Mouse (Mus musculus): Measurements from ENCODE around the gene Dynlt1f.
"Not testable (repeated sequence)": the region's sequence is repeated elsewhere in the genome, so short reads cannot be mapped to it uniquely, and the experiment has no call there.

Gene Dynlt1f

GRCm38 (mm10) chr17:6655567-6656281 lies at the start of gene Dynlt1f:
Gene Dynlt1f, minus strand, starts transcription at chr17:6655900.
- peak in 1 of 2 experiments; percentile 49 for DNase-seq (ENCODE audit: low spot score in 2 of 2)

- not testable (repeated sequence) for DNase-seq (ENCODE audit: low spot score in 2 of 2)
Observed at GRCm38 (mm10) chr17:6703381-6704270, 47.9 kb upstream of the Dynlt1f start.

- DNase-seq (ENCODE audit: low spot score in 2 of 2) = not testable (repeated sequence)
Observed at GRCm38 (mm10) chr17:6702625-6703221, 47.0 kb upstream of the Dynlt1f start.

DNA sequence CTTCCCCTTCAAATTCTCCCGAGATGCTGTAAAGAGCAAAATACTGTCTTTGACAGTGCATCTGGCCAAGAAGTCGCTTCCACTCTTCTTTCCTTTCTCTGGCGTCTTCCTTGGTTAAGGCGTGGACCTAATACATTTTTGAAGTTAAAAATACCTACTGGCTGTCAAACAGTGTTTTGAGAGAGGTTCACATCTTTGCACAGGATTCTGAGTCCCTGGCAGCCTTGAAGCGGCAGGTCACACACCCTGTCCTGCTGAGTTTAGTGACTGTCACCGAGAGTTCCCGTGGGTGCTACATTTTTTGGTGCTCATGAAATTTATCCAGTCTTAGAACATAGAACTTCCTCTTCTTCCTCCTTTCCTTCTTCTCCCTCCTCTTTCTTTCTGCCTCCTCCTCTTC lies 44.4 kb upstream of the Dynlt1f start:
- DNase-seq (ENCODE audit: low spot score in 2 of 2) = not testable (repeated sequence)

GRCm38 (mm10) chr17:6699502-6699901 lies 43.8 kb upstream of the Dynlt1f start:
- DNase-seq (ENCODE audit: low spot score in 2 of 2) = not testable (repeated sequence)

DNA sequence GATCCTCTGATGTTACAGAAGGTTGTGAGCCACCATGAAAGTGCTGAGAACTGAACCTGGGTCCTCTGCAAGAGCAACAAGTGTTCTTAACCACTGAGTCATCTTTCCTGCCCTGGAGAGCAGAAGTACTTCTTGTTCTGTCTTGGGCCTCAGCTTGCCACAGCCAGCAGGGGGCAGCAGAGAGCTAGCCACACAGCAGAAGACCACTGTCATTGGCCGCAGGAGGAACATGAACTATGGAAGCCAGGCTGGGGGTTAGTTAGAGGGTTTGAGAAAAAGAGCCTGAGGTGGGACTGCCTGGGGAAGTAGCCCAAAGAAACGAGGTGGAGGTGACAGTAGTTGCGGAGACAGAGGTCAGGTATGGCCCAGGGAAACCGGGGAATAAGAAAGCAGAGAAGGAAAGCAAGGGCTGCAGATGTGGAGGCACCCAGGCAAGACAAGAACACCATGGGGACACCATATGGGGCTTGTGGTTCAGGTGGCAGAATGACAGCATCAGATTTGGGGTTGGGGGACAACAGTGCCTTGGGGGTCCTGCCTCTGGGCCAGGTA lies 41.6 kb upstream of the Dynlt1f start:
- peak in 1 of 2 experiments; percentile 31 for DNase-seq (ENCODE audit: low spot score in 2 of 2)

DNA sequence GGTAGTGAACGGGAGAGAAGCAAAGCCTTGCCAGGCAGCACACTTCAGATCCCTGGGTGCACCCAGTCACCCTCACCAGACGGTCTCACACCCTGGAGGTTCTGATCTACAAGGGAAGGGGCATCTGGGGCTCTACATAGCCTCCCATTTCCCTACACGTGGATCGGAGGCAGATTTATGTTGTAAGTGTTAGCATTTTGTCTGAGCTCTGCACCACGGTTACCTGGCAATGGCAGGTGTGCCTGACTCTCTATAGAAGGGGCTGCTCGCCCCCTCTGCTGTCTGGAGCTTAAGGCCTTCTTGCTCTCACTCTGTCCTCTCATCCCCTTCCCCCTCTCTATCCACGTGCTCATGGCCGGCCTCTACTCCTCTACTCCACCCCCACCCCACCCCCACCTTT lies 40.8 kb upstream of the Dynlt1f start:
- not testable (repeated sequence) for DNase-seq (ENCODE audit: low spot score in 2 of 2)

- not testable (repeated sequence) for DNase-seq (ENCODE audit: low spot score in 2 of 2)
Observed at GRCm38 (mm10) chr17:6695712-6696111, 40.0 kb upstream of the Dynlt1f start.

GRCm38 (mm10) chr17:6691596-6691995 lies 35.9 kb upstream of the Dynlt1f start:
- peak; percentile 63 to 76 for DNase-seq (ENCODE audit: low spot score in 2 of 2)

GRCm38 (mm10) chr17:6689344-6689743 lies 33.6 kb upstream of the Dynlt1f start:
- DNase-seq (ENCODE audit: low spot score in 2 of 2) = not testable (repeated sequence)

DNA sequence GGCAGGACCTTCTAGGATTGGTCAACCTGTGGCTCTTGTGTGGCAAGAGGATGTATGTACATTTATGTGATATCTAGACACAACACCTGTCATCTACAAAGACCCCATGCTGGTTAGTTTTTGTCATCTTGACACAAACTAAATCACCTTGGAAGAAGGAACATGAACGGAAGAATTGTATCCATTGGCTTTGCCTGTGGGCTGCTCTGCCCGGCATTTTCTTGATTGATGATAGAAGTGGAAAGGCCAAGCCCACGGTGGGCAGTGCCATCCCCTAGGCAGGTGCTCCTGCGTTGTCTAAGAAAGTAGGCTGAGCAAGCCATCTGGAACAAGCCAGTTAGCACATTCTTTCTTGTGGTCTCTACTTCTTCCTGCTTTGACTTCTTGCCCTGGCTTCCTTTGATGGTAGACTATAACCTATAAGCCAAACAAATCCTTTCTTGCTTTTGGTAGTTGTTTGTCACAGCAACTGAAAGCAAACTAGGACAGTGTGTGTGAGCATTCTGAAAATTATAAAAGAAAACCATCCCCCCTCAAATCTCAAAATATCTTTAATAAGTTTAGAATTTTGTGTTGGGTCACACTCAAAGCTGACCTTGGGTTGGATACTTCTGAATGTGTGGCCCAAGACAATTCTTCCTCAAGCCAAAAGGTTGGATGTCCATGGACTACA lies 30.7 kb upstream of the Dynlt1f start:
- DNase-seq (ENCODE audit: low spot score in 2 of 2) = not testable (repeated sequence)

GRCm38 (mm10) chr17:6685288-6685818 lies 29.7 kb upstream of the Dynlt1f start:
- not testable (repeated sequence) for DNase-seq (ENCODE audit: low spot score in 2 of 2)

GRCm38 (mm10) chr17:6684464-6685287 lies 29.0 kb upstream of the Dynlt1f start:
- DNase-seq (ENCODE audit: low spot score in 2 of 2) = not testable (repeated sequence)

- DNase-seq (ENCODE audit: low spot score in 2 of 2) = not testable (repeated sequence)
Observed at GRCm38 (mm10) chr17:6683702-6684101, 28.0 kb upstream of the Dynlt1f start.

GRCm38 (mm10) chr17:6681721-6682120 lies 26.0 kb upstream of the Dynlt1f start:
- DNase-seq (ENCODE audit: low spot score in 2 of 2) = not testable (repeated sequence)

- DNase-seq (ENCODE audit: low spot score in 2 of 2) = not testable (repeated sequence)
Observed at GRCm38 (mm10) chr17:6678063-6678462, 22.4 kb upstream of the Dynlt1f start.

DNA sequence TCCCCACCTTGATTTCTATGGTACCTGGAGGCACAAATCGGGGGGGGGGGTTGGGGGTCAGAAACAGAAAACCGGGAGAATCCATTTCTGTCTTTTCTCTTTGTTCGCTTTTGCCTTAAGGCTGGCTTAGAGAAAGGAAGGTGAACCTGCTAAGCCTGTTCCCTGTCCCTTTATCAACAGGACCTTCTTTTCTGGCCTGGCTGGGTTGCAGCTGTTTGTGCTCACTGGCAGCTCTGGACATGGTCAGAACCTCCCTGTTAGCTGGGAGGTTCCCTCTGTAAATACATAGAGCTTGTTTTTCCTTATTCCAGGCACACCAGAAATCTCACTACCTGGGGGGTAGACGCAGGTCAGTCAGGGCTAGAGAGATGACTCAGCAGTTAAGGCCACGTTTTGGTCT lies 18.6 kb upstream of the Dynlt1f start:
- DNase-seq (ENCODE audit: low spot score in 2 of 2) = not testable (repeated sequence)

GRCm38 (mm10) chr17:6668522-6668921 lies 12.8 kb upstream of the Dynlt1f start:
- not testable (repeated sequence) for DNase-seq (ENCODE audit: low spot score in 2 of 2)

- DNase-seq (ENCODE audit: low spot score in 2 of 2) = not testable (repeated sequence)
Observed at GRCm38 (mm10) chr17:6665389-6665788, 9.7 kb upstream of the Dynlt1f start.

- DNase-seq (ENCODE audit: low spot score in 2 of 2) = not testable (repeated sequence)
Observed at GRCm38 (mm10) chr17:6662840-6663239, 7.1 kb upstream of the Dynlt1f start.
